Mouse (Mus musculus) ovary, postnatal 14 days (tissue): Measurements from ENCODE around the gene Crtc2.
"Not testable (repeated sequence)": the region's sequence is repeated elsewhere in the genome, so short reads cannot be mapped to it uniquely, and the experiment has no call there.

Experiments
- DNase-seq: peaks from one replicate; pipeline ENCODE4 v3.0.0; 2022; ENCODE audit warnings: low spot score

Gene Crtc2

GRCm38 (mm10) chr3:90242984-90243775 lies 10.8 kb upstream of the Crtc2 start, which contains the start of gene Creb3l4:
Gene Creb3l4, minus strand, starts transcription at chr3:90243512.
- peak; percentile 59 for DNase-seq

- DNase-seq = no peak
Observed at GRCm38 (mm10) chr3:90245406-90245805, 8.6 kb upstream of the Crtc2 start.

DNA sequence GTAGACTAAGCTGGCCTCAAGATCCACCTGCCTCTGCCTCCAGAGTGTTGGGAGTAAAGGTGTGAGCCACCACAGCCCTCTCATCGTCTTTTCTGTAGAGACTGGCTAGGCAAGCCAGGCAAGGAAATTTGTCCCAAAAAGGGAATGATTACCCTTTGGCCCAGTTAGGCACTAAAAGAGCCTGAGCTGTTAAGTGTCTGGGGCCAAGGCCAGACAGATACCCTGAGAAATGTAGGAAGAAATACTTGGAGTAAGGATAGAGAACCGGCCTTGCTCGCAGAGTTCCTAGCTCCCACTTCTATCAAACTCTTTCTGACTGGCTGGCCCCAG lies 6.4 kb upstream of the Crtc2 start:
- DNase-seq = no peak

DNA sequence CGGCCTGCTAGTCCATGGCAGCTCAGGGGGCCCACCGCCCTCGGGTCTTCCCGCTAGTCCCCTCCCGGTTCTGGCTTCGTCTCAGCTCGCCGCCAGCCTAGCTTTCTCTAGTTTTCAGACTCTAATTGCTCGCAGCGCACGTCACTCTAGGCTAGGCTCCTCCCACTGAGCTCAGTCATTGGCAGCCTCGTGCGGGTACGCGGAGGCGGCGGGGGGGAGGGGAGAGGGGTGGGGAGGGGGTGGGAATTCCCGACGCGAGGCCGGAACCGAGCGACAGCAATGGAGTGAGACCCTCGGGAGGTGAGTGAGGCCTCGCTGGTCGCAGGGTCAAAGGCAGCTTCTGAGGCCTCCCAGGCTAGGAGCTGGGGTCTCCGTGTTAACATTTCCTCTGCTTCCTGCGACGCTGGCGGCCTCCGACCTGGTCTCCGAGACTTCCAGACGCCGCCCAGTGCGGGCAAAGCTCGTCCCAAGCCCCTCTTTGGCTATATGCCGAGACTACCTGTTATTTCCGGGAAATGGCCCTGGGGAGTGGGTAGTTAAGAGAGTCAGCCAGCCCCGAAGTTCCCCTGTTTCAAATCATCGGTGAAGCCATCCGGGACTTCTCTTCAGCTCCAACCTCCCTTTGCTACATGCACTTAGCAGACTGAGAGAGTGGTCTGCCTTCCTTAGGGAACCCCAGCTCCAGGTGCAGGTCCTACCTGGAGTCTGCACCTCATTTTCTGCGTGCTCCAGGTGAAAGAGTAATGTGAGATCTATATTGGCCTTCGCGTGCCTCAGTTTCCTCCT lies 5.8 kb upstream of the Crtc2 start, which contains the start of gene Slc39a1:
Gene Slc39a1 (plus strand): TSS at position 213 of the 786 bp plus-strand sequence.
- peak; percentile 88 for DNase-seq

DNA sequence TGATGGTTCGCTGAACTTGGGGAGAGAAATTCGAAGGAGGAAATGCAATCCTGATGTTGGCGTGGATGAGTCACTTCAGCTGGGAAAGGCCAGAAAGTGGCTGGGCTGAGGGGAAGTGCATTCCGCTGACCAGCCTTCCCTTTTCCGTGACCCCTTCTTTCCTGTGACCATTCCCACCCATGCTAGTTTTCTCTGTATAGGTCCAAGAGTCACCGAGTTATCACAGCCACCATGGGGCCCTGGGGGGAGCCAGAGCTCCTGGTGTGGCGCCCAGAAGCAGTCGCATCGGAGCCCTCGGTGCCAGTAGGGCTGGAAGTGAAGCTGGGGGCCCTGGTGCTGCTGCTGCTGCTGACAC lies 5.2 kb upstream of the Crtc2 start:
- no peak for DNase-seq

DNA sequence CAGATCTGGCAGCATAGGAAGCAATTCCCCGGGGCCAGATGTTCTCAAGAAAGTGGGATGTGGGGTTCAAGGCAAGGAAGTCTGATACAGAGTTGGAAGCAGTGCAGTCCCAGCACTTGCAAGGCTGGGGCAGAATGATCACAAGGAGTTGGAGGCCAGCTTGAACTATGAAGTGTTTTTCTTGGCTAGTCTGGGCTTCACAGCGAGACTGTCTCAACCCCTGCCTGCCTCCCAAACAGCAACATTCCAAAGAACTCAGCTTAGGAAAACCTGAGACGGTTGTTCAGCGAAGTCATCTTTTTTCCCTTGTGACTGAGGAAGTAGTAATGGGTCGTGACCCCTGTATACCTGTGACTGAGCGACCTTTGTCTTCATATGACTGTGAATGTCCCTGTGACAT lies 3.2 kb upstream of the Crtc2 start:
- DNase-seq = no peak

- DNase-seq = not testable (repeated sequence)
Observed at GRCm38 (mm10) chr3:90251731-90252226, 2.2 kb upstream of the Crtc2 start.

GRCm38 (mm10) chr3:90252659-90253058 lies 1.3 kb upstream of the Crtc2 start:
- not testable (repeated sequence) for DNase-seq

- not testable (repeated sequence) for DNase-seq
Observed at GRCm38 (mm10) chr3:90253174-90253573, 789 bp upstream of the Crtc2 start.

- no peak for DNase-seq
Observed at GRCm38 (mm10) chr3:90254419-90255193, 643 bp downstream of the Crtc2 start.

- no peak for DNase-seq
Observed at GRCm38 (mm10) chr3:90255194-90255565, 1.2 kb downstream of the Crtc2 start.

GRCm38 (mm10) chr3:90255784-90256353 lies 1.9 kb downstream of the Crtc2 start:
- no peak for DNase-seq

DNA sequence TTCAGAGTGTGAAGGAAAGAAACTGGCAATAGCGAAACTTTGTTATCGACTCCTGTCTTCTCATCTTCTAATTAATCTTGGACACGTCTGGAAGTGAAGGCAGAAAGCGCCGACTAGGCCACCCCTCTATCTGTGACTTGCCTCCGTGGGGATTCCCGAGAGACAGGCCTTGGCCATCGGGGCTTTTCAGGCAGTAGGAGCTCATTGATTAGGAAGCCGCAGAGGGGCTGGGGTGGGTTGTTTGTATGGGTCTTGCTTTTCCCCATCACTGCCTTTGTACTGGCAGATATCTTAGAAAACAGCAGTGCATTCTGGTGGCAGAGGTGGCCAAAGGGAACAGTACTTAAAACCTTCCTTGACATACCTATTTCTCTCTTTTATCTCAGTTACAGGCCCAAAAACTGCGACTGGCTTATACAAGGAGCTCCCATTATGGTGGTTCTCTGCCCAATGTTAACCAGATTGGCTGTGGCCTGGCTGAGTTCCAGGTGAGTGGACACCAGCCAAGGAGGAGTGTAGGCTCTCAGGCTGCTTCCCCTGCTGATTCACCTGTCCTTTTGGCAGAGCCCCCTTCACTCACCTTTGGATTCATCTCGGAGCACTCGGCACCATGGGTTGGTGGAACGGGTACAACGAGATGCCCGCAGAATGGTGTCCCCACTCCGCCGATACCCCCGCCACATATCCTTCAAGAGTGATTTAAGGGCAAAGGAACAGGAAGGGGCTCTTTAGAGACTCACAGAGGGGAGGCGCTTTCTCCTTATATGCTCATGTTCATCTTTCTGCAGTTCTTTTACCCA lies 3.0 kb downstream of the Crtc2 start:
- DNase-seq = no peak

GRCm38 (mm10) chr3:90258521-90258920 lies 4.6 kb downstream of the Crtc2 start:
- no peak for DNase-seq

DNA sequence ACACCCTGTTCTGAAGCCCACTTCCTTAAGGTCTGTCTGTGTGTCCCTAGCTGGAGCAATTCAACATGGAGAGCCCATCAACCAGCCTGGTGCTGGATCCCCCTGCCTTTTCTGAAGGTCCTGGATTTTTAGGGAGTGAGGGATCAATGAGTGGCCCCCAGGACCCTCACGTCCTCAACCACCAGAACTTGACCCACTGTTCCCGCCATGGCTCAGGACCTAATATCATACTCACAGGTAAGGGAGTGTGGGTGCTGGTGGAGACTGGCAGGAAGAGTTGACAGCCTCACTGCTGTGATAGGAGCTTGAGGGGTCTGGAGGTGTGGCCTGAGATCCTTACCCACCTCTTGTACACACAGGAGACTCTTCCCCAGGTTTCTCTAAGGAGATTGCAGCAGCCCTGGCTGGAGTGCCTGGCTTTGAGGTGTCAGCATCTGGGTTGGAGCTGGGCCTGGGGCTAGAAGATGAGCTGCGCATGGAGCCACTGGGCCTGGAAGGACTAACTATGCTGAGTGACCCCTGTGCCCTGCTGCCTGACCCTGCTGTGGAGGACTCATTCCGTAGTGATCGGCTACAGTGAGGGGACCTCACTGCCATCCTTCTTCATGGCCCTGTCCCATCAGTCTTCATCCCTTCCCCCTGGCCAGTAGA lies 9.3 kb downstream of the Crtc2 start:
- DNase-seq = no peak

DNA sequence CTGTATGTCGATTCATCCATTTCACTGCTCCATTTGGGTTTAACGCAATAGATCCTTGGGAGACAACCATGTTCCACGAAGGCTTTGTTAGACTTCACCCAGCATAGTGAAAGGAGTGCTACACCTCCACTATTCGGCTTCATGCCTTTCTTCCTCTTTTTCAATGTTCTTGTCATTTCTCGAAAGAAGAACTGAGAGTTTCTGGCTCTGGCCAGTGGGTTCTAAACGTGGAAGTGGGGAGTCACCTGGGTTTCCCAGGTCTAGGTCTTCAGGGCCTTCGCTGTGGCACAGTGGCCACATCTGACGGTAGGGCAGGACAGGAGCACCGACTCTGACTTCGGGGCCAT lies 10.7 kb downstream of the Crtc2 start:
- DNase-seq = no peak

GRCm38 (mm10) chr3:90265034-90265931 lies 11.3 kb downstream of the Crtc2 start, which contains the start of gene Dennd4b:
Gene Dennd4b, plus strand, starts transcription at chr3:90265185.
- peak; percentile 96 for DNase-seq

- no peak for DNase-seq
Observed at GRCm38 (mm10) chr3:90265932-90266741, 12.2 kb downstream of the Crtc2 start.
